Mouse (Mus musculus): ENCODE results near the gene Aldh3b3. TPM values are rescaled to one million over a fixed set of nuclear protein-coding genes. Genes with fewer than 3 reads are reported as not detected.

Gene Aldh3b3
- total RNA-seq, 2 experiments from 2014 or later = not detected

Other genes starting within 250 kb of the Aldh3b3 start
- gene Kmt5b, start 191.2 kb upstream of the Aldh3b3 start, total RNA-seq (2021) = 10 to 100 TPM; 51.6 to 55.2 TPM
- gene Chka, start 106.9 kb upstream of the Aldh3b3 start, total RNA-seq (2021) = 10 to 100 TPM; 78.4 to 97.2 TPM
- gene Tcirg1, start 51.5 kb upstream of the Aldh3b3 start, total RNA-seq (2021) = 10 to 100 TPM; 17.3 to 21.5 TPM
- gene Ndufs8, start 45.9 kb upstream of the Aldh3b3 start, total RNA-seq (2021) = 100 to 1,000 TPM; 134 to 151 TPM
- 1 to 10 TPM; 3.5 to 4.4 TPM for gene Aldh3b1, start 28.8 kb upstream of the Aldh3b3 start, total RNA-seq (2021)
- 10 to 100 TPM; 16.7 to 20.6 TPM for gene Unc93b1, start 23.5 kb upstream of the Aldh3b3 start, total RNA-seq (2021)
- 1 to 10 TPM in 1 of 2 experiments, under 1 TPM in 1; 0.81 to 1.2 TPM for gene Aldh3b2, start 13.7 kb downstream of the Aldh3b3 start, total RNA-seq (2021)
- gene Acy3, start 27.9 kb downstream of the Aldh3b3 start, total RNA-seq (2021) = 1 to 10 TPM; 2.0 to 2.5 TPM
- gene Tbx10, start 34.1 kb downstream of the Aldh3b3 start, total RNA-seq (2021) = not detected
- 10 to 100 TPM in 1 of 2 experiments, 1 to 10 TPM in 1; 9.9 to 10.2 TPM for gene Nudt8, start 41.9 kb downstream of the Aldh3b3 start, total RNA-seq (2021)
- 1 to 10 TPM; 1.1 to 1.4 TPM for gene Gm49405, start 42.0 kb downstream of the Aldh3b3 start, total RNA-seq (2021)
- gene Doc2g, start 44.7 kb downstream of the Aldh3b3 start, total RNA-seq (2021) = 1 to 10 TPM; 2.4 to 3.3 TPM
- 100 to 1,000 TPM; 222 to 263 TPM for gene Ndufv1, start 54.2 kb downstream of the Aldh3b3 start, total RNA-seq (2021)
- gene Gstp1, start 79.3 kb downstream of the Aldh3b3 start, total RNA-seq (2021) = 100 to 1,000 TPM; 343 to 385 TPM
- gene Gstp2, start 87.4 kb downstream of the Aldh3b3 start, total RNA-seq (2021) = 10 to 100 TPM; 35.5 to 41.9 TPM
- gene Gstp3, start 100.9 kb downstream of the Aldh3b3 start, total RNA-seq (2021) = not detected
- gene Cabp2, start 122.9 kb downstream of the Aldh3b3 start, total RNA-seq (2021) = not detected
- gene Cdk2ap2, start 138.5 kb downstream of the Aldh3b3 start, total RNA-seq (2021) = 10 to 100 TPM; 28.9 to 37.6 TPM
- 100 to 1,000 TPM; 176 to 181 TPM for gene Pitpnm1, start 141.4 kb downstream of the Aldh3b3 start, total RNA-seq (2021)
- gene Aip, start 167.2 kb downstream of the Aldh3b3 start, total RNA-seq (2021) = 100 to 1,000 TPM; 102 to 127 TPM
- not detected for gene Gpr152, start 181.1 kb downstream of the Aldh3b3 start, total RNA-seq (2021)
- under 1 TPM in 1 of 2 experiments, not detected in 1; 0.20 TPM for gene Cabp4, start 185.4 kb downstream of the Aldh3b3 start, total RNA-seq (2021)
- gene Coro1b, start 190.0 kb downstream of the Aldh3b3 start, total RNA-seq (2021) = 10 to 100 TPM; 87.3 to 89.5 TPM
- gene Ptprcap, start 195.0 kb downstream of the Aldh3b3 start, total RNA-seq (2021) = 1 to 10 TPM; 1.1 to 2.9 TPM
- 10 to 100 TPM; 27.8 to 43.9 TPM for gene Rps6kb2, start 204.7 kb downstream of the Aldh3b3 start, total RNA-seq (2021)
- gene Carns1, start 216.8 kb downstream of the Aldh3b3 start, total RNA-seq (2021) = 10 to 100 TPM in 1 of 2 experiments, 1 to 10 TPM in 1; 8.2 to 11.7 TPM
- 1 to 10 TPM; 1.2 to 1.3 TPM for gene Tbc1d10c, start 232.6 kb downstream of the Aldh3b3 start, total RNA-seq (2021)
- 100 to 1,000 TPM; 259 to 293 TPM for gene Ppp1ca, start 233.4 kb downstream of the Aldh3b3 start, total RNA-seq (2021)
- 1 to 10 TPM; 7.4 to 8.2 TPM for gene Rad9a, start 243.0 kb downstream of the Aldh3b3 start, total RNA-seq (2021)